In genomic region chrX:47937740-47938139, GRCm38 (mm10) we compare ENCODE assay signal across 8 mouse cellular contexts. TPM values are rescaled to one million over a fixed set of nuclear protein-coding genes. Genes with fewer than 3 reads are reported as not detected.
DNase-seq lines count a peak whose midpoint lies in the region; ATAC-seq and TF ChIP-seq lines count a peak whose summit lies in the region.

No protein-coding gene starts in this region.

- H3K4me1 ChIP-seq in intestine, embryonic 14.5 days (replicated peaks; ENCODE audit: control insufficient read depth, insufficient read depth, low read length) = no peaks in the 10 kb centered on the region
- H3K4me1 ChIP-seq in intestine, postnatal 0 days (replicated peaks; ENCODE audit: control insufficient read depth, insufficient read depth, low read length) = no peaks in the 10 kb centered on the region

- H3K9ac ChIP-seq in intestine, embryonic 14.5 days (ENCODE audit: low read length) = no peak overlapping the region
- no peak overlapping the region for H3K9ac ChIP-seq in intestine, postnatal 0 days (ENCODE audit: low read depth, low read length)

- WGBS in intestine, embryonic 14.5 days = 20% methylated on average over 2 of the region's 2 CpGs
- WGBS in intestine, postnatal 0 days = 45% methylated on average over 2 of the region's 2 CpGs

- no peaks in the 10 kb centered on the region for H3K9me3 ChIP-seq in intestine, embryonic 14.5 days (ENCODE audit: control insufficient read depth, low read length)
- no peaks in the 10 kb centered on the region for H3K9me3 ChIP-seq in intestine, postnatal 0 days (ENCODE audit: control insufficient read depth)

- H3K4me2 ChIP-seq in intestine, embryonic 14.5 days (ENCODE audit: low read length) = no peak overlapping the region
- H3K4me2 ChIP-seq in intestine, postnatal 0 days (replicated peaks; ENCODE audit: low read depth) = no peak overlapping the region

- DNase-seq in adrenal gland, postnatal 14 days = peak; percentile 35
- no peak for DNase-seq in adrenal gland, adult (ENCODE audit: inconsistent age in 2 of 2, low spot score in 1 of 2)
- DNase-seq in intestine, embryonic 14.5 days (ENCODE audit: low spot score) = no peak
- peak; percentile 50 to 66 for DNase-seq in right cerebral cortex, postnatal 10 days (ENCODE audit: low spot score in 2 of 2)
- no peak for DNase-seq in right cerebral cortex, postnatal 36 days (ENCODE audit: low spot score in 2 of 2)
- peak; percentile 73 for DNase-seq in retina, postnatal 7 days (ENCODE audit: low read depth, low spot score)

- H3K4me3 ChIP-seq in intestine, embryonic 14.5 days (ENCODE audit: low read depth, low read length) = no peak overlapping the region
- no peak overlapping the region for H3K4me3 ChIP-seq in intestine, postnatal 0 days (ENCODE audit: low read depth, low read length)

- no peaks in the 10 kb centered on the region for H3K27me3 ChIP-seq in intestine, embryonic 14.5 days (replicated peaks; ENCODE audit: control insufficient read depth, insufficient read depth, low read length)
- H3K27me3 ChIP-seq in intestine, postnatal 0 days (replicated peaks; ENCODE audit: control insufficient read depth, insufficient read depth, low read length) = no peaks in the 10 kb centered on the region

- peaks cover 23% of the 10 kb centered on the region; the same call in 1 of the 2 replicates for H3K36me3 ChIP-seq in intestine, embryonic 14.5 days (ENCODE audit: control insufficient read depth, insufficient read depth, low read length)
- peaks cover 6% of the 10 kb centered on the region; the same call in 1 of the 2 replicates for H3K36me3 ChIP-seq in intestine, postnatal 0 days (ENCODE audit: control insufficient read depth, insufficient read depth)

- ATAC-seq in intestine, embryonic 14.5 days (replicated peaks; ENCODE audit: low FRiP score, low TSS enrichment, low read depth) = no peak
- ATAC-seq in intestine, postnatal 0 days = no peak
- no peak for ATAC-seq in granulocyte monocyte progenitor cell, adult 5-6 weeks (replicated peaks; ENCODE audit: poor library complexity, severe bottlenecking)

- no peak for TF ChIP-seq CTCF in intestine, postnatal 0 days (IDR thresholded peaks at IDR 0.05; ENCODE audit: low read depth)

- peak overlapping the region; percentile 22; the same call in 1 of the 2 replicates for H3K27ac ChIP-seq in intestine, embryonic 14.5 days (ENCODE audit: low read depth)
- no peak overlapping the region for H3K27ac ChIP-seq in intestine, postnatal 0 days (ENCODE audit: low read depth, low read length)

RNA-seq across cellular contexts. Expression of gene Ocrl, which starts 25.6 kb away (rescaled TPM):
- total RNA-seq in adrenal gland, postnatal 14 days (2021) = 42.8 and 44.6 TPM in 2 replicates
- 21.5 and 23.9 TPM in 2 replicates for polyA plus RNA-seq in intestine, embryonic 14.5 days (2014; fragmentation: Nextera tagmentation; extraction: Ambion mirVana)
- polyA plus RNA-seq in intestine, postnatal 0 days (2015; fragmentation: Nextera tagmentation; extraction: Ambion mirVana) = 7.6 and 8.4 TPM in 2 replicates
- 61.1 and 67.6 TPM in 2 replicates for total RNA-seq in granulocyte monocyte progenitor cell, adult 5-6 weeks (2014; fragmentation: Nextera tagmentation)
- total RNA-seq in granulocyte monocyte progenitor cell, adult 5-6 weeks (2017) = 30.9 and 38.4 TPM in 2 replicates

RNA-seq across cellular contexts. Expression of gene Smarca1, which starts 45.0 kb away (rescaled TPM):
- total RNA-seq in adrenal gland, postnatal 14 days (2021) = 36.4 and 38.9 TPM in 2 replicates
- 28.5 and 37.3 TPM in 2 replicates for polyA plus RNA-seq in intestine, embryonic 14.5 days (2014; fragmentation: Nextera tagmentation; extraction: Ambion mirVana)
- polyA plus RNA-seq in intestine, postnatal 0 days (2015; fragmentation: Nextera tagmentation; extraction: Ambion mirVana) = 7.5 and 8.9 TPM in 2 replicates
- total RNA-seq in granulocyte monocyte progenitor cell, adult 5-6 weeks (2014; fragmentation: Nextera tagmentation) = not detected in 2 replicates
- not detected in 2 replicates for total RNA-seq in granulocyte monocyte progenitor cell, adult 5-6 weeks (2017)

Comparison
In these comparisons a context has a peak if more than half of its experiments do, and no peak if none do; other contexts are left out.
1. DNase-seq: peak in adrenal gland, postnatal 14 days (single experiment), right cerebral cortex, postnatal 10 days (2 of 2) and retina, postnatal 7 days (single experiment); none in adrenal gland, adult (0 of 2), intestine, embryonic 14.5 days (single experiment) and right cerebral cortex, postnatal 36 days (0 of 2).
2. RNA of gene Smarca1, which starts 45.0 kb away (total RNA-seq): 36.4 to 38.9 TPM in adrenal gland, postnatal 14 days; not detected in granulocyte monocyte progenitor cell, adult 5-6 weeks; every median in the first group is over 10 times any median in the second.